Mouse (Mus musculus) stomach, postnatal 0 days (tissue): ENCODE measurements around the gene Gipc1.

Experiments used
- CTCF ChIP-seq: IDR thresholded peaks from 2 replicates; pipeline ENCODE4 v1.5.1; 2016; ENCODE audit warnings: antibody characterized with exemption, low read depth, mild to moderate bottlenecking, moderate library complexity
- EP300 ChIP-seq: optimal IDR thresholded peaks from 2 replicates; pipeline ENCODE3; 2016; ENCODE audit warnings: antibody characterized with exemption

- TF ChIP-seq CTCF = no peak
- TF ChIP-seq EP300 = no peak
These were observed 42.1 kb downstream of the Gipc1 start for GRCm38 (mm10) chr8:83694369-83695160.
